Mouse (Mus musculus): ENCODE data around the gene Ttc29.

Ttc29 gene

GRCm38 (mm10) chr8:78213074-78213473 lies at the start of gene Ttc29:
TSS of gene Ttc29 (plus strand) at chr8:78213297.
- no peak for DNase-seq (ENCODE audit: low read depth)

GRCm38 (mm10) chr8:78171351-78171750 lies 41.7 kb upstream of the Ttc29 start:
- no peak for DNase-seq (ENCODE audit: low read depth)

- no peak for DNase-seq (ENCODE audit: low read depth)
Observed at GRCm38 (mm10) chr8:78182654-78183053, 30.4 kb upstream of the Ttc29 start.

DNA sequence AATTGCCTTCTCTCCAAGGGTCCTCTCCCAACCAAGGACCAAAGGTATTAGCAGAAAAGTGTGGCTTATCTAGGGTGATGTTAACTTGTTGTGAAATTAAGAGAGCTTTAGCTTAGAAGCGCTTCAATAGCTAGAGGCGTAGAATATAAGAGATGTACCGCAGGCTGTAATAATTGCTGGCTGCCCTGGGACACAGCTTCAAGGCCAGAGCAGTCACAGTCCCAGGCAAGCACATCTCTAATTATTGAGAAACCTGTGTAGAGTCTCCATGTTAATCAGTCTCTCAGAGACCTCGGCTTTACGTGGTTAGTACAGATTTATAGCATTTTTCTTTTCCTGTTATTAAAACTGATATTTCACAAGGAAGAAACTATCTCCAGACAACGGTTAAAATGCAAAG lies 29.7 kb upstream of the Ttc29 start:
- no peak for DNase-seq (ENCODE audit: low read depth)

- DNase-seq (ENCODE audit: low read depth) = no peak
Observed at GRCm38 (mm10) chr8:78187087-78187486, 26.0 kb upstream of the Ttc29 start.

DNA sequence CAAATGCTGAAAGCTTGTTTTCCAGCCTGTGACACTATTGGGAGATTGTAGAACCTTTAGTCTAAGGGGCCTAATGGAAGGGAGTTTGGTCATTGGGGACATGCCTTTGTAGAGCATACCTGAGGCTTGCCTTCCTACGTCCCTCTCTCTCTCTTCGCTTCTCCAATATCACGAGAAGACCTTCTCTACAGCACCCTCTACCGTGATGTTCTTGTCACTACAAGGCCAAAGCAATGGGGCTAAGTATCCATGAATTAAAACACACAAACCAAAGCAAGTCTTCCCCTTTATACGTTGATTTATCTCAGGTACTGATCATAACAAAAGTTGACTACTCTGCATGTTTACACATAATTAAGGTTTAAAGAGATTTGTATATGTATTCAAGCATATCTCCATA lies 8.9 kb upstream of the Ttc29 start:
- peak; percentile 30 for DNase-seq (ENCODE audit: low read depth)

GRCm38 (mm10) chr8:78210424-78210823 lies 2.7 kb upstream of the Ttc29 start:
- DNase-seq (ENCODE audit: low read depth) = no peak

GRCm38 (mm10) chr8:78214645-78215044 lies 1.5 kb downstream of the Ttc29 start:
- no peak for DNase-seq (ENCODE audit: low read depth)

- no peak for DNase-seq (ENCODE audit: low read depth)
Observed at GRCm38 (mm10) chr8:78226087-78226486, 13.0 kb downstream of the Ttc29 start.

DNA sequence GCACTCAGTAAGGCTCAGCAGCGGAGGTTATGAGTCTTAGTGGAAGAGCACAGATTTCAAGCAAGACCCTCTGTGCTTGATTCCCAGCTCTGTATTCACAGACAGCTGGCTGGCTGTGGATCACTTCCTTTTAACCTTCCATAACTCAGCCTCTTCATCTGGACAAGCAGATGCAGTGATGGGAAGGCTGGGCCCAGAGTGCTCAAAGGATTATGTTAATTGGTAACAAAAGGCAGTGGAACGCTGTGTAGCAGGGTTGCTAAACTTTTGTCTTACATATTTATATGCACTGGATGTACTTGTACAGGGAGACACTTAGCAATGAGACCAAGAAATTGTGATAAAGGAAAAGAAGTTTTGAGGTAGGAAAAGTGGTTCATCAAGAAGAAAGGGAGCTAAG lies 17.6 kb downstream of the Ttc29 start:
- no peak for DNase-seq (ENCODE audit: low read depth)

DNA sequence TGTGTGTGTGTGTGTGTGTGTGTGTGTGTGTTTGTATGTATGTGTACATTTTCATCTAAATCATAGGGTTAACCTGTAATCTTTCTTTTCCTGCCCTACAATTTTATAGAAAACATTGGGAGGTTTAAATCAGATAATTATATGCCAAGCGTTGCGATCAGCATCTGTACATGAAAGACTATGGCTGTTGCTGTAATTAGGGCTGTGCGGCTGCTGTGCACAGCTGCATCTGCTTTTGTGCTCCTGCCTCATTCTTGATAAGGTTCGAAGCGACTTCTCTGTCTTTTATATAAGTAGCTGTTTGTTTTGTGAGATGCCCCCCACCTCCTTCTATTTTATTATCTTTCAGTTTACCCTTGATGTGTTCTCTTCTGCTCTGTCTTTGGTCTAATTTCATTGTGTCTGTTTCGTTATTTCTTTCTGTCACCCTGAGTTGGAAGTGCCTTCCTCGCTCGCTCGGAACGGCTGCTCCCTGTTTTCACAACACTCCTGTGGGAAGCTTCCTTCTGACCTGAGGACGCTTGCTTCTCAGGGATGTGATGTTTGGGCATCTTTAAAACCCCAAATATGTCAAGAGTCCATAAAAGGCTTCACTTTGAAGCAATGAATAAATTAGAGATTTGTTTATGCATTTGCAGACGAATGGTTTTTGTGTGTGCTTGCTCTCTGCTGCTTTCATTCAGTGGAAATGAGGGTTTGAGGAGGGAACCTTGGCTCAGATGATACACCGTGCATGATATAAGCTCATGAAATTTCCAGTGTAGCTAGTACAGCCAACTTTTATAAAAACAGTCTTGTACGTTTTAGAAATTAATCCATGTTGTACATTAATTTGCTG lies 20.0 kb downstream of the Ttc29 start:
- no peak for DNase-seq (ENCODE audit: low read depth)

DNA sequence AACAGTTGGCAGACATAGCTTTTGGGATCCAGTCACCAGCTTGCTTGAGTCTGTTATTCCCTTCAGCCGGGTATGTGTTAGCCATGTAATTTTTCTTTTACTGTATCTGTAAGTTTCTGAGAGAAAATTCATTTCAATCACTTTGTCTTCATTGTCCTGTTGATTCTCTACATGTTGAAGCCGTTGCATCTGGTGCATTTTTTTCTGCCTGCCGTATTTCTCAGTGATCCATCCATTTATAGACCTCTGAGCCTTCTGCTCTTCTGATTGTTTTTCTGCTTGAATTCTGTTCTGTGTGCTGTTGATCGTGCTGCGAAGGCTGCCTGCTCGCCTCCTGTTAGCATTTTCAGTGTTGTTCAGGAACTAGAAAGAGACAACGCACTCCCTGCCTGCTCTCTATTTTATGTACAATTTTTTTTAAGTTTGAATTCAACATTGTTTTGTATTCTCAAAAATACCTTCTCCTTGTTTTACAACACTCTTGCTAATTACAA lies 20.7 kb downstream of the Ttc29 start:
- no peak for DNase-seq (ENCODE audit: low read depth)

GRCm38 (mm10) chr8:78237972-78238675 lies 25.0 kb downstream of the Ttc29 start:
- DNase-seq (ENCODE audit: low read depth) = peak; percentile 30

DNA sequence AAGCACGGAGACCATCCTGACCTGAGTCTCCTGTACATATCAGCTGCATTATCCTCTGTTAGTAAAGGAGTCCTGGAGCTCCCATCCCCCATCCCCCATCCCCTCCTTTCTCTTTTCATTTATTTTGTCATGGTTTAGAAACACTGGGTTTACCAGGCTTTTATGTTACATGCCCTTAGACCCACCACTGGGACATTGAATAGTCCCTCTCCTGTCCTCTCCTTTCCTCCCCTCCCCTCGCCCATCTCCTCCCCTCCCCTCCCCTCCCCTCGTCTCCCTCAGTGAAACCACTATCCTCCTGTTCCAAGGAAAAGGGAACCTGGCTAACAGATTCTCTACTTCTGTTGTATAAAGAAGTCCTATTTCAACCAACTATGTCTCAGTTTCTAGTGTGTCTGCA lies 38.0 kb downstream of the Ttc29 start:
- no peak for DNase-seq (ENCODE audit: low read depth)

DNA sequence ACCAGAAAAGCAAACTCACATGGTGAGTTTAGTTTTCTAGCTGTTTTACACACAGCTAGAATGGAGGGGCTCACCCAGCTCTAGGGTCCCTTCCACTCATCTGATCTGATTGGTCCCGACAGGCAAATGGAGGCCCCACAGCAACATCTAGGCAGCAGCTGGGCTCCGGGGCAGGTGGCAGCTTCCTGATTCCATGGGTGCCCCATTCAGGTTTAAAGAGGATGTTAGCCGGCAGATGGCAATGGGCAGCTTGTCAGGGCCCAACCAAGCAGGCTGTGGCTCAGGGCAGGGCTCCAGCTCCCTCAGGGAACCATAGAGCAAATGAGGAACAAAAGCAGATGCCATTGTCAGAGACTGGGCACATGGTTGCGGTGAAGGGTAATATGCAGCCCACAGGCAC lies 41.3 kb downstream of the Ttc29 start:
- no peak for DNase-seq (ENCODE audit: low read depth)

DNA sequence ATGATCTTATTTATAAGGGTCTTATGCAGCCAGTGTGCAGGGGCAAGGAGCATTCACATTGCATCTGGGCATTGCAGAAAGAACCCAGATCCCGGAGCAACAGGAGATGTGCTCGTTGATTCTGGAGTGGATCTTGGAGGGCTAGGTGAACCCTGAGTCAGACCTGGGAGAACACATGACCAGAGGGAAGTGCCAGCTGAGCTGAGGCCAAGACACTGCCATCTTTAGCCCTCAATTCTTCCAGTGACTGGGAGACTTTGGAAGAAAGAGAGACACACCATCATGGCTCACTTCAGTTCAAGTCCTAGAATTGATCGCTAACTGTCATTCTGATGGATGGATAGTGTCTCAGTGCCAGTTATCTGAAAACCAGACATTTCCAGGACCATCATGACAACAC lies 41.9 kb downstream of the Ttc29 start:
- DNase-seq (ENCODE audit: low read depth) = no peak

GRCm38 (mm10) chr8:78265506-78265905 lies 52.4 kb downstream of the Ttc29 start:
- DNase-seq (ENCODE audit: low read depth) = no peak

DNA sequence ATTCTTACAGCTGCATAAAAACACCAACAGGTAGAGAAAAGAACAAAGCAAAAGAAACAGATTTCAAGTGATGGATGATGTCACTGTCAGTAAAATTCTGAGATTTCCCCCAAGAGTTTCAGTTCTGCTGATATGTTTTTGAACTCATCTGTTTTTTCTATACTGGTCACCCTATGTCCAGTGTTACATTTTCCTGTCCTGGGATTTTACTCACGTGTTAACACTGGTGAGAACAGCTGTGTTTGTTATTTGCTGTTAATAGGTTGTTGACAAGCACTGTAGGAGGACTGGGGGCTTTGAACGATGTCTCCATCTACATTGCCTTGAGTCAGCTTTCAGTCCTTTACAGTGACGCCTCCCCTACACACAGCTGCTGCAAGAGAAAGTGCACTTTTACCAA lies 53.1 kb downstream of the Ttc29 start:
- no peak for DNase-seq (ENCODE audit: low read depth)

DNA sequence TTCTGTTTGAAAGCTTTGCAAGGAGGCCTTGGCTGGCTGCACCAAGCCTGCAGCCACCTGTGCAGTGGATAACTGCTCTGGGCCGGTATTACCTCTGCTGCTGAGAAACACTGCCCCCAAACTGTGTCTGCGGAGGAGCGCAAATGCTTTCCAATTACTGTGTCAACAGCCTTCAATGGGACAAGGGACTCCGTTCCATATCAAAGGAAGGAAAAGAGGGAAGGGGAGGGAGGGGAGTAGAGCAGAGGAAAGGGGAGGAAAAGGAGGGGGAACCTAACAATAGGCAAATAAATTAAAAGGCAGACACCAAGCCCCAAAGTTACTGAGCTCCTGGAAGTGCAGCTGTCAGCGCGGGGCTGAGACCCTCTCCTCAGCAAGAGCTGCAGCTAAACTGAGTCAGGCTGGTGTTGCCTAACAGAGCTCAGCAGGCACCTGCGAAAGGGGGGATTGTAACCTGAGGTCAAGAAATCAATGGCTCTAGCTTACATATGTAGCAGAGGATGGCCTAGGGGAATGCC lies 54.9 kb downstream of the Ttc29 start:
- no peak for DNase-seq (ENCODE audit: low read depth)

DNA sequence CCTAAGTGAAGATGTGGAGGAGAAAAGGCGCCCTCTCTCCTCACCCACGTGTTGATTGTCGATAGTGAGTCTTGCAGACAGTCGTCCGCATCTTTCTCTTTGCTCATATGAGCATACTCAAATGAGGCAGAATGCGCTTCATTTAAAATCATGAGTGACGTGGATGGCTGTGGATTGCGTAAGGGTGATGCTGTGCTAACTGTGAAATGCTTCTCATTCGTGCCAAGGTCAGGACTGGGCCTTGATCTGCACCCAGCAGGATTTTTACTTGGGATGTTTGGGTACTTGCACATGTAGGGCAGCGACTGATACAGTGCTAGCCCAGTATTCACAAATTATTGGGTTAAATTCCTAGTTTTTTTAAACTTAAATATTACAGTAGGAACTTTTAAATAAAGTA lies 56.2 kb downstream of the Ttc29 start:
- DNase-seq (ENCODE audit: low read depth) = no peak

- no peak for DNase-seq (ENCODE audit: low read depth)
Observed at GRCm38 (mm10) chr8:78271391-78271790, 58.3 kb downstream of the Ttc29 start.

DNA sequence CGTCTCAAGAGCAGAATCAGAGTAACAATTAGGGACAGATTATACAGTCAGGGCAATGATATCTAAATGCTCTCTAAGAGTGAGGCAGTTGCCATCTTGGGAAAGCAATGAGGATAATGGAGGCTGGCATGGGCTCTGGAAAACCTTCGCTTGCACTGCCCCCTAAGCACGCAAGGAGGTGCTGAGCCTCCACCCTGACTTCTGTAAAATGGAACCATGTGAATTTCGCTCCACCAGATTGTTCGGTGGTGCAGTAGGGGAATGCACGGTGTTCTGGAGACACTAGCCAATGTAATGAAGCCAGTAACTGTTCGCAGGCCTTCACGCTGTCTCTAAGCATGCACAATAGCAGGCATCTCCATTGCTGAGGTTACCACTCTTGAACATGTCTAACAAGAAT lies 63.0 kb downstream of the Ttc29 start:
- no peak for DNase-seq (ENCODE audit: low read depth)

DNA sequence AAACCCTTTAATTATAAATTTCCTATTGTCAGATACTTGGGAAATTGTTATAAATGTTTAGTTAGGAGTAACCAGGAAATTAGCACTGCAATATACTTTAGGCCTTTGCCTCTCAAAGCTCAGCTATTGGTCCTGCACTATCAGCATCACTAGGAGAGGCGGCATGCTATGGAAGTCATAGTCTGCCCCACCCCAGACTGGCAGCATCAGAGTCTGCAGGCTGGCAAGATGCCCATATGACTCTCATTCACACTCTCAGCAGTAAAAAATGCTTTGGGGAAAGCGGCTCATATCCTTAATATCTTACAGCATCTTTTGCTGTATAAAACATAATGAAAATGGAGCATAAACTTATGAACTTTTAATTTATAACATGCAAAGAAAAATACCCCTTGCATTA lies 64.3 kb downstream of the Ttc29 start:
- no peak for DNase-seq (ENCODE audit: low read depth)

Measured in 416B (cell line).